Mouse (Mus musculus) cerebellum, adult 2 months (tissue): ENCODE results near the gene Gsto2.

Experiments
- CTCF ChIP-seq: fragments of 200-500 bp; IDR thresholded peaks from 2 replicates; pipeline ENCODE4 v1.5.1; 2011; ENCODE audit warnings: low read depth, mild to moderate bottlenecking, control low read depth, low read length, moderate library complexity, borderline replicate concordance; ENCODE audit not compliant: insufficient read depth
- POLR2A ChIP-seq: fragments of 200-500 bp; IDR thresholded peaks from 2 replicates; pipeline ENCODE4 v1.6.1; 2011; ENCODE audit warnings: low read length, control low read depth, borderline replicate concordance; ENCODE audit not compliant: insufficient read depth

- TF ChIP-seq CTCF (no peak), POLR2A (no peak)
Observed at GRCm38 (mm10) chr19:47881538-47881937, 16.2 kb downstream of the Gsto2 start.
